Mouse (Mus musculus) sigmoid colon, adult 10 weeks (tissue): ENCODE measurements around the gene Tsg101. TPM values are rescaled to one million over a fixed set of nuclear protein-coding genes. Genes with fewer than 3 reads are reported as not detected.

Source experiments
- polyA plus RNA-seq: library from polyadenylated mRNA; stranded (reverse); fragments of 350-450 nt; fragmentation: Illumina TruSeq; extraction: RNeasy Lipid Tissue Mini Kit (QIAGEN cat#74804); gene quantifications from one replicate; pipeline ENCODE4 v1.2.3, GENCODE M21; 2014; ENCODE audit warnings: low read depth, low replicate concordance

The Tsg101 gene
- polyA plus RNA-seq: 349 TPM

DNA sequence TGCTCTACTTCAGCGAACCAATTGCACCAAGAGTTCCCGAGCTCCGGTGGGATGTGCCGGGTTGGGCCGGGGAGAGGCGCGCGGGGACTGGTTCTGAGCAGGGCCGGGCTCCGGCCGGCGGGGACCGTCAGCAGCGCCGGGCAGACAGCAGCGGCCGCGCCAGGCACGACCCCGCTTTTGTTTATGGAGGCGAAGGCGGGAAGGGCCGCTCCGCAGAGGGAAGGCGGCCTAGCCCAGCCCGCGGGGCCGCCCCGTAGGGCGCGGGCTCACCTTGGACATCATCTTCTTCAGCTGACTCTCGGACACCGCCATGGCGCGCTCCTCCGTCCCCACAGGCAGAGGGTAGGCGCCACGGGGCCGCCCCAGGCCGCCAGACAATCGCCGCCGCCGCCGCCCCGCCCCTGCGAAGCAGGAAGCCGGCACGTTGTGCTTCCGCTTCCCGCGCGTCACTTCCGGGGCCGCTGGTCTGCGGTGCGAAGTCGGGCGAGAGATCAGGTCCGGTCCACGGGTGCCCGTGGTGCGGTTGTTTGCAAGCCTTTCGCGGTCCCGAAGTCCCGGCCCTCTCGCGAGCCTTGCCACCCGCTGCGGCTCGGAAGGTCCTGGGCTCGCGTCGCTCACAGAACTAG is at the start of gene Tsg101:
TSS of gene Tsg101 (minus strand) at position 419 of the 626 bp plus-strand sequence.

DNA sequence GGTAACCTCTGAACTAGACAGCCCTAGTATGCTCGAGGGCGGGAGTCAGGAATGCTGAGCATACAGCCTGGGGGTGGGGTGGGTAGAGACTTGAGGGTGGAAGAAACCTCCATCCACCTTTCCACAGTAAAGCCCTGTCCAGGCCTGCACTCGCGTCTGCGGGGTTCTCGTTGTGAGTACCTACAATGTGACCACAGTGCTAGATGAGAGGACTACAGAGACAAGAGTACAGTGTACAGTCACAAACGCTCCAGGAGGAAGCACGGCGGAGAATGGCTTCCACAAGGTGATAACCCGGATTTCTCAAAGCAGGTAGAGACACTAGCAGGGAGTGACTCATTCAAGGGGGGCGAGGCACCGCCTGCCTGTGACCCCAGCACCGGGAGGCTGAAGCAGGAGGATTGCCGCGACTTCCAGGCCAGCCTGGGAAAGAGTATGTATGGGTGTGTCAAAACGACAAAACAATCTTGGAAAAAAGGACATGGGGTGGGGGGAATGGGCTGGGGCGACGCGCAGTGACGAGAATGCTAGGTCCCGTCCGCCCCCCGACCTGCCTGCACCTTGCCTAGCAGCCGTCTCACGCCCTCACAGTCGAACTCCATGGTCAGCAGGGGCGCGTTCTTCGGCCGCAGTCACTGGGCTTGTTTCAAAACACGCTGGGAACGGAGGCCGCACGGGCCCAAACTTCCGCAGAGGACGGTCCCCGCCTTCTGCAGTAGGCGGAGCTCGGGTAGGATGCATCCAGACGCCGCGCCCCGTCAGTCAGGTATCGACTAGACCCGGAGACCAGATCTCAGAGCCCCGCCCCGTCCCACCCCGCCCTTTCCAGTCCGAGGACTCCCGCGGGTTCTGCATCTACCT is 38.3 kb upstream of the Tsg101 start, which contains the start of gene Uevld:
TSS of gene Uevld (minus strand) at position 697 of the 861 bp plus-strand sequence.

DNA sequence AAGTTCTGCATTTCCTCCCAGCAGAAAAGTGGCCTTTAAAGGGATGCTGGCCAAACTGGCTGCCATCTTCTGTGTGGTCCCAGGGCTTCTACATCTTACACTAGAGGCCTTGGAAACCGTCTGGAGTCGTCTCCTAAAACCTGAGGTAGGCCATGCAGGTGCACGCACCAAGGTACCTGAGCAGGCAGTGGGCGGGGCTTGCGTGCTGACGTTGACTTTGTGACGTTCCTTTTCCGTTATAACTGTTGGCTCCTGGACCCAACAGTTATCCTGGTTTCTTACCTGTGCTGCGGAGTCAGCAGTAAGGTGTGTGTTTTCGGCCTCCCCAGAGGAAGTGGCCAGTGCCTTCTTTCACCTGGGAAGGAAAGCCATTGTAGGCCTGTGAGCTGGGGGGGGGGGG is 58.8 kb downstream of the Tsg101 start, which contains the start of gene Ldhc:
TSS of gene Ldhc (plus strand) at position 208 of the 400 bp plus-strand sequence.

DNA sequence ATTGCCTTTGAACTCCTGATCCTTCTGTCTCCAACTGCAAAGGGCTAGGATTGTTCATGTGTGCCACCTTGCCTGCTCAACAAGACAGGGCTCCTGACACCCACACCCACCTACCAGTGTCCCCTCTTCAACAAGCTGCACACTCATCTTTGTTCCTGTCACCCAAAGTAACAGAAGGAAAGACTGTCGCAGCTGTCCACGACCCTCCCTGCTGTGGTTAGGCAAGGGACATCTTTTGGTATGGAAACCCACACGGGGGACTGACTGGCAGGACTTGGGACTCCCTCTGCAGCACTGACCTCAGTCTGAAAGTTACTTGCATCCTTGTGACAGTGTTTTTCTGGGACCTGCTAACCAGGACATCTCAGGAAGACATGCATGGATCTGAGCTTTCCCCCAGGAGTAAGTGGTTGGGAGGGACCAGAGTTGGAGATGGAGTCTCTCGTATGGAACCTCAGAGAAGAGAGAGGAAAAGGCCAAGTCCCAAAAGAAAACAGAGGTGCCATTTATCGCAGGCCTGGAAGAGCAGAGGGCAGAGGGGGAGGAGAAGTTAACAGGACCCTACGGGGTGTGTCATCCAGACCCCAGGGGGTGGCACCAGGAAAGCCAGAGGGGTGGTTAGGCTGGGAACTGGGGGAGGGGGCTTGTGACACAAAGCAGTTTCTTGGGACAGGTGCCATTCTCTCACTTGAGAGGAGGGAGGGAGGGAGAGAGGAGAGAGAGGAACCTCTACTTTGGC is 78.8 kb downstream of the Tsg101 start, which contains the start of gene Ldha:
TSS of gene Ldha (plus strand) at position 689 of the 739 bp plus-strand sequence.

Other genes starting within 250 kb of the Tsg101 start
- 36.1 TPM for gene Tph1, start 247.4 kb downstream of the Tsg101 start, polyA plus RNA-seq
- 5.0 TPM for gene Saal1, start 209.3 kb downstream of the Tsg101 start, polyA plus RNA-seq
- 5.0 TPM for gene Saa3, start 204.3 kb downstream of the Tsg101 start, polyA plus RNA-seq
- not detected for gene Saa4, start 187.4 kb downstream of the Tsg101 start, polyA plus RNA-seq
- 841 TPM for gene Saa1, start 177.0 kb downstream of the Tsg101 start, polyA plus RNA-seq
- gene Saa2, start 168.2 kb downstream of the Tsg101 start, polyA plus RNA-seq: not detected
- 83.2 TPM for gene Hps5, start 123.9 kb downstream of the Tsg101 start, polyA plus RNA-seq
- gene Gtf2h1, start 123.9 kb downstream of the Tsg101 start, polyA plus RNA-seq: 108 TPM
- gene Ldha, start 78.5 kb downstream of the Tsg101 start, polyA plus RNA-seq: 321 TPM
- not detected for gene Ldhc, start 58.8 kb downstream of the Tsg101 start, polyA plus RNA-seq
- gene Uevld, start 38.6 kb upstream of the Tsg101 start, polyA plus RNA-seq: 36.5 TPM
- gene Gm9999, start 63.6 kb upstream of the Tsg101 start, polyA plus RNA-seq: not detected
- 58.1 TPM for gene Spty2d1, start 88.4 kb upstream of the Tsg101 start, polyA plus RNA-seq
- gene Tmem86a, start 130.6 kb upstream of the Tsg101 start, polyA plus RNA-seq: not detected
- gene Ptpn5, start 213.7 kb upstream of the Tsg101 start, polyA plus RNA-seq: not detected